Mouse (Mus musculus): ENCODE results near the gene Sephs2.

Sephs2 gene

GRCm38 (mm10) chr7:127273925-127274789 is at the start of gene Sephs2:
TSS of gene Sephs2 (minus strand) at chr7:127274055.
- in situ Hi-C loops (cut with MboI; ENCODE audit: low pct_unique_long_range_greater_than_20kb in 1 of 2, low sequenced_read_pairs in 2 of 2, unreplicated experiment in 1 of 2), result no loop called here

DNA sequence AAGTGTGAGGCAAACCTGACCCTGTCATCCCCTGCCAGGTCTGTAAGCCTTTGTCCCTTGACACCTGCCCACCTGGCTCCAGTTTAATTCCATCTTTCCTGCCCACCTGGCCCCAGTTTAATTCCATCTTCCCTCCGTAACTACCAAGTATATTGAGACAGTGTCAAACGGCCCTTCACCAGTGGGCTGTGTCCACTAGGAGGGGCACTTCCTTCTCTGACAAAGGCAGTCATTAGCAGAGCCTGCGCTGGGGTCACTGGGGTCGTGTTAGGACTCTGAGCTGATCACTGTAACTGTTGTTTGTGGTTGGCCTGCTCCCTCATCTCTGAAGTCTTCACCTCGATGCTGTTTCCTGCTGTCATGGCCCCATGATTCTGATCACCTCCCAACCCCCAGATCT is 48.2 kb upstream of the Sephs2 start:
- in situ Hi-C loops (cut with MboI; ENCODE audit: low pct_unique_long_range_greater_than_20kb in 1 of 2, low sequenced_read_pairs in 2 of 2, unreplicated experiment in 1 of 2), result no loop called here

DNA sequence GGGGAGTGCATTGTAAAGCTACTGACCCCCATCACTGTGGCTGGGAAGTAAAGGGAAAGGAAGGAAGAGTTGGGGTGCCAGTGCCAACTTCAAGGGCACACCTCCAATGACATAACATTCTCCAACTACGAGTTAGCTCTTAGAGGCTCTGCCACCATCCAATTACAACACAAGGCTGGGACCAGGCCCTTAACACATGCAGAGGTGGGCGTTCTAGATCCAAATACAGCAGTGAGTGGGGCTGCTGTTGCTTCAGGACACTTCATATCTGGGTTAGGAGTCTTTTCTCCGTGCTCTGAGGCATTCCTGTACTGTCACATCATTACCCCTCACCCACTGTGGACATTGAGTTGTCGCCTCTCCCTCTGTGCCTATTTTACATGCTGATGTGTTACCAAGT is 47.3 kb upstream of the Sephs2 start:
- in situ Hi-C loops (cut with MboI; ENCODE audit: low pct_unique_long_range_greater_than_20kb in 1 of 2, low sequenced_read_pairs in 2 of 2, unreplicated experiment in 1 of 2), result no loop called here

DNA sequence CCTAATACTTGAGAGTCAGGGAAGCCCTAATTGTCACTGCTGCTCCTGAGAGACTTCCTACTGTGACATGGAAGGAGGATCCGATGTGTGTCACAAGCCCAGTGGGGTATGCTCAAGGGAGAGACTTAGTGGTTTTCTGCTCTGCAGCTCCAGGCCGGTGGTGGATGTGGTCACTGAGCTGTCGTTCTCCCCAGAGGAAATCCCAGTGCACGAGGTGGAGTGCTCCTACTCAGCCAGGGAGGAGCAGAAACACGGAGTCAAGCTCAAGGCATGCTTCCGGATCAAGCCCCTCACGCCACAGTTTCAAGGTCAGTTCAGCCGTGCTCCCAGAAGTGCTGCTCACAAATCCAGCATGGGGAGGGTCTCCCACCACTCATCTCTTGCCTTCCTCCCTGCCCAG is 40.1 kb upstream of the Sephs2 start:
- in situ Hi-C loops (cut with MboI; ENCODE audit: low pct_unique_long_range_greater_than_20kb in 1 of 2, low sequenced_read_pairs in 2 of 2, unreplicated experiment in 1 of 2), result no loop called here

GRCm38 (mm10) chr7:127309951-127310350 is 36.1 kb upstream of the Sephs2 start:
- in situ Hi-C loops (cut with MboI; ENCODE audit: low pct_unique_long_range_greater_than_20kb in 1 of 2, low sequenced_read_pairs in 2 of 2, unreplicated experiment in 1 of 2), result no loop called here

GRCm38 (mm10) chr7:127308887-127309286 is 35.0 kb upstream of the Sephs2 start:
- in situ Hi-C loops (cut with MboI; ENCODE audit: low pct_unique_long_range_greater_than_20kb in 1 of 2, low sequenced_read_pairs in 2 of 2, unreplicated experiment in 1 of 2), result no loop called here

- in situ Hi-C loops (cut with MboI; ENCODE audit: low pct_unique_long_range_greater_than_20kb in 1 of 2, low sequenced_read_pairs in 2 of 2, unreplicated experiment in 1 of 2), result no loop called here
Measured at GRCm38 (mm10) chr7:127308431-127308830, 34.6 kb upstream of the Sephs2 start.

GRCm38 (mm10) chr7:127297586-127298193 is 23.8 kb upstream of the Sephs2 start:
- in situ Hi-C loops (cut with MboI; ENCODE audit: low pct_unique_long_range_greater_than_20kb in 1 of 2, low sequenced_read_pairs in 2 of 2, unreplicated experiment in 1 of 2), result no loop called here

GRCm38 (mm10) chr7:127296786-127297555 is 23.1 kb upstream of the Sephs2 start:
- in situ Hi-C loops (cut with MboI; ENCODE audit: low pct_unique_long_range_greater_than_20kb in 1 of 2, low sequenced_read_pairs in 2 of 2, unreplicated experiment in 1 of 2), result no loop called here

- in situ Hi-C loops (cut with MboI; ENCODE audit: low pct_unique_long_range_greater_than_20kb in 1 of 2, low sequenced_read_pairs in 2 of 2, unreplicated experiment in 1 of 2), result no loop called here
Measured at GRCm38 (mm10) chr7:127296098-127296497, 22.2 kb upstream of the Sephs2 start, which contains the start of gene Itgal. TSS of gene Itgal (plus strand) at chr7:127296260.

GRCm38 (mm10) chr7:127290142-127290541 is 16.3 kb upstream of the Sephs2 start:
- in situ Hi-C loops (cut with MboI; ENCODE audit: low pct_unique_long_range_greater_than_20kb in 1 of 2, low sequenced_read_pairs in 2 of 2, unreplicated experiment in 1 of 2), result no loop called here

- in situ Hi-C loops (cut with MboI; ENCODE audit: low pct_unique_long_range_greater_than_20kb in 1 of 2, low sequenced_read_pairs in 2 of 2, unreplicated experiment in 1 of 2), result no loop called here
Measured at GRCm38 (mm10) chr7:127289306-127289705, 15.5 kb upstream of the Sephs2 start.

GRCm38 (mm10) chr7:127287940-127288339 is 14.1 kb upstream of the Sephs2 start:
- in situ Hi-C loops (cut with MboI; ENCODE audit: low pct_unique_long_range_greater_than_20kb in 1 of 2, low sequenced_read_pairs in 2 of 2, unreplicated experiment in 1 of 2), result no loop called here

DNA sequence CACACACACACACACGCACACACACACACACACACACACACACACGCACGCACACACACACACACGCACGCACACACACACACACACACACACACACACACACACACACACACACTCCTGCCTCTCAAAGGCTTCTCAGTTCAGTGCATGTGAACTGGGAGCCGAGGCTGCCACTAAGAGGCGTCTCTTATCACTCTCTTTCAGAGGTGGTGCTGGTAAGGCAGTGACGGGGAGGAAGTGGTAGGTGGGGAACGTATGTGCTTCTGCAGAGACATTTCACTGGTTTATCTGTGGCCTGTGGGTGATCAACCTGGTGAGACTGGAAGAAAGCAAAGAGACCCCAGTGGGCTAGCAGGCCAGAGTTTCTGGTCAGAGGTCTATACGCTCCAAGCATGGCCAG is 11.3 kb upstream of the Sephs2 start:
- in situ Hi-C loops (cut with MboI; ENCODE audit: low pct_unique_long_range_greater_than_20kb in 1 of 2, low sequenced_read_pairs in 2 of 2, unreplicated experiment in 1 of 2), result no loop called here

DNA sequence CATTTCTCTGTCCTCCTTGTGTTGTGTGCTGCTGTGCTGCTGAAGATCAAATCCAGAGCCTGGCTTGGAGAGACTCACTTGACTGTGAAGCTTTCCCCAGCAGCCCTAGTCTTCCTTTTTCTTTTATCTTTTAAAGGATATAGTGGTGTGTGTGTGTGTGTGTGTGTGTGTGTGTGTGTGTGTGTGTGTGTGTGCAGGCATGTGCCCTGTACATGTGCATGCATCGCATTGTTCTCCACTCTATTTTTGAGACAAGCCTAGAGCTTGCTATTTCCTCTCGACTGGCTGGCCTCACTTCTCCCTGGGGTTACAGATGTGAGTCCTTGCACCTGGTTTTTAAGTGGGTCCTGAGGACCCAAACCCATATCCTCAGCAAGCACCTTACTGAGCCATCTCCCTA is 8.3 kb upstream of the Sephs2 start:
- in situ Hi-C loops (cut with MboI; ENCODE audit: low pct_unique_long_range_greater_than_20kb in 1 of 2, low sequenced_read_pairs in 2 of 2, unreplicated experiment in 1 of 2), result no loop called here

GRCm38 (mm10) chr7:127281114-127281513 is 7.3 kb upstream of the Sephs2 start:
- in situ Hi-C loops (cut with MboI; ENCODE audit: low pct_unique_long_range_greater_than_20kb in 1 of 2, low sequenced_read_pairs in 2 of 2, unreplicated experiment in 1 of 2), result no loop called here

DNA sequence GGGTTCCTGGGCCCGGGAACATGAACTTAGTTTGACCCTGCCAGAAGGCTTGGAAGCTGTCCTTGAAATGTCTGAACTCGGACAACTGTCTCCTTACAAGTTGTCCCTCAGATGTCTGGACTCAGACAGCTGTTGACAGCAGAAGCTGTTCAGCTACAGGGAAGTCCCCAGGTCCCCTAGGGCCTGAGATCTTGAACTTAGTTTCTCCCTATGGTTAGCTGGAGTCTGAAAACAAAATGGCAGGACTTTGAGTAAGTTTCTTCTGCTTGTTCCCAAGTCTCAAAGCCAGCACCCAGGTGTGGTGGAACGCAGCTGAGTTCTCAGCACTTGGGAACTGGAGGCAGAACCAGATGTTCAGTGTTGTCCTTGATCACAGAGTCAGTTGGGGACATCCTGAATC is 6.2 kb upstream of the Sephs2 start:
- in situ Hi-C loops (cut with MboI; ENCODE audit: low pct_unique_long_range_greater_than_20kb in 1 of 2, low sequenced_read_pairs in 2 of 2, unreplicated experiment in 1 of 2), result no loop called here

GRCm38 (mm10) chr7:127278311-127278710 is 4.5 kb upstream of the Sephs2 start:
- in situ Hi-C loops (cut with MboI; ENCODE audit: low pct_unique_long_range_greater_than_20kb in 1 of 2, low sequenced_read_pairs in 2 of 2, unreplicated experiment in 1 of 2), result no loop called here

GRCm38 (mm10) chr7:127276519-127276961 is 2.7 kb upstream of the Sephs2 start:
- in situ Hi-C loops (cut with MboI; ENCODE audit: low pct_unique_long_range_greater_than_20kb in 1 of 2, low sequenced_read_pairs in 2 of 2, unreplicated experiment in 1 of 2), result no loop called here

Data from mouse embryonic stem cell (cell line).